In the genomic region with DNA sequence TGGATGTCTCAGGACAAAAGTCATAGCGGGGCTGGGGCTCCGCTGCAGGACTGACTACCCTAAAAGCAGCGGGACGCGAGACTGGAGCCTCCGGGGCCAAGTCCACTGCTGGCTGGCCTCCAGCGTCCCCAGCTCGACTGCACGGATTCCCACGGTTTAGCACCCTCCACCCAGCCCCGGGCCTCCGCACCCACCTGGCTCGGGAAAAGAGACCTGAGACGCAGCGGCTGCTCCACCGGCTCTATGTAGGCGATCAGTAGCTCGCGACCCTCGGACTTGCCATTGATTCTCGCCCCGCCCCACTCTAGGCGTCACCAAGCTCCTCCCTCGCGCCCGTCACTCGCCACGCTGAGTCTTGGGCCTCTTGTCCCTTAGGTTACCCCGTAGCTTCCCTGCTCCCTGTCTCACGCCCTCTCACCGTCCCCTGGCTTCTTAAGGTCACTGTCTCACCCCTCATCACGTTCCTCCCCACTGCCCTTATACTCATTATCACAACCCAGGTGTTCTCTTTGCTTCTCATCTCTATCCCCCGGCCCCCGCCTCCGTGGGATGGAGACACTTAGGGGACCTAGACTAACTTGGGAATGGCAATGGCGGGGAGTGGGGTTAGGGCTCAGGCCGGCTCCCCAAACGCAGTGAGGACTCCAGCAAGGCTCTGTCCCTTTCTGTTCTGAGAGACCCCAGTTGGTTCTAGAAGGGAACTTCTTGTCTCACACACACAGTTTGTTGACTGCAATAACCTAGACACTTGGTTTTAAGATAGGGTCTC, we compare ENCODE assay signal across 8 mouse cellular contexts. TPM values are rescaled to one million over a fixed set of nuclear protein-coding genes. Genes with fewer than 3 reads are reported as not detected.
DNase-seq lines count a peak whose midpoint lies in the region; ATAC-seq and TF ChIP-seq lines count a peak whose summit lies in the region.

No protein-coding gene starts in this region.

- peak overlapping the region; percentile 97 for H3K4me3 ChIP-seq in gastrocnemius, adult 2 months
- peak overlapping the region; percentile 71 for H3K4me3 ChIP-seq in hindbrain, postnatal 0 days (ENCODE audit: low read length)

- peak overlapping the region; percentile 81 for H3K4me2 ChIP-seq in hindbrain, postnatal 0 days (ENCODE audit: low read depth, low read length)

- no peak for TF ChIP-seq CTCF in gastrocnemius, adult 2 months (IDR thresholded peaks at IDR 0.05)
- TF ChIP-seq CTCF in hindbrain, postnatal 0 days (IDR thresholded peaks at IDR 0.05; ENCODE audit: low read depth): no peak

- H3K27ac ChIP-seq in gastrocnemius, adult 2 months: peak overlapping the region; percentile 93
- peak overlapping the region; percentile 69; the same call in 1 of the 2 replicates for H3K27ac ChIP-seq in hindbrain, postnatal 0 days

- no peaks in the 10 kb centered on the region for H3K4me1 ChIP-seq in hindbrain, postnatal 0 days (ENCODE audit: insufficient read depth, low read length)

- H3K27me3 ChIP-seq in hindbrain, postnatal 0 days (ENCODE audit: insufficient read depth, low read length): no peaks in the 10 kb centered on the region

- intact Hi-C loops in gastrocnemius, adult 2 months (cut with DNase I): loop anchor here (2.0 kb wide), 1 partner anchor 93 kb away; the partner anchor contains the start of genes Cdc26 and Prpf4

- H3K9me3 ChIP-seq in hindbrain, postnatal 0 days (ENCODE audit: low read length): no peaks in the 10 kb centered on the region

- H3K36me3 ChIP-seq in hindbrain, postnatal 0 days (ENCODE audit: insufficient read depth, low read length): peaks cover 8% of the 10 kb centered on the region; the same call in 1 of the 2 replicates

- H3K9ac ChIP-seq in hindbrain, postnatal 0 days (replicated peaks; ENCODE audit: low read length): peak overlapping the region; percentile 76

- DNase-seq in gastrocnemius, adult 2 months: peak; percentile 92
- DNase-seq in hindbrain, postnatal 0 days (ENCODE audit: low spot score): peak; percentile 94
- DNase-seq in left cerebral cortex, adult 8-10 months (ENCODE audit: low spot score in 2 of 2): peak; percentile 81 to 87
- DNase-seq in right cerebral cortex, adult 18-20 months: peak; percentile 92
- DNase-seq in urinary bladder, adult 2 months (ENCODE audit: low spot score): peak; percentile 77

- 2% methylated on average over 38 of the region's 38 CpGs for WGBS in hindbrain, postnatal 0 days

- peak; percentile 77 for ATAC-seq in activated CD4-positive, CD25-positive, alpha-beta regulatory T cell, adult 4 months
- peak; percentile 95 for ATAC-seq in common myeloid progenitor, adult 5-6 weeks (replicated peaks; ENCODE audit: low read depth, poor library complexity, severe bottlenecking)
- peak; percentile 96 for ATAC-seq in hindbrain, postnatal 0 days
- ATAC-seq in megakaryocyte, adult 5-6 weeks (ENCODE audit: poor library complexity, severe bottlenecking): peak; percentile 97

RNA-seq across cellular contexts. Expression of gene Hdhd3, which starts 1.1 kb away (rescaled TPM):
- polyA plus RNA-seq in activated CD4-positive, CD25-positive, alpha-beta regulatory T cell, adult 4 months (2017; shearing (Covaris generic)): 1 to 10 TPM; 1.1 to 2.4 TPM
- total RNA-seq in common myeloid progenitor, adult 5-6 weeks (2017): 4.3 TPM in 1 of 2 replicates, not detected in the other
- total RNA-seq in gastrocnemius, adult 2 months (2021): 1 to 10 TPM; 1.3 to 1.6 TPM
- 4.1 and 5.1 TPM in 2 replicates for total RNA-seq in hindbrain, postnatal 0 days (2014; rRNA removed)
- 5.8 and 6.8 TPM in 2 replicates for polyA plus RNA-seq in hindbrain, postnatal 0 days (2015; fragmentation: Nextera tagmentation; extraction: Ambion mirVana)
- total RNA-seq in left cerebral cortex, adult 8-10 months (2022): 1 to 10 TPM; 7.8 to 9.6 (median 9.5) TPM
- 0.14 TPM in 1 of 2 replicates, not detected in the other for total RNA-seq in megakaryocyte, adult 5-6 weeks (2015)
- total RNA-seq in megakaryocyte, adult 5-6 weeks (2017): not detected in 2 replicates
- polyA plus RNA-seq in urinary bladder, adult 2 months (2012; rRNA removed): 6.6 and 6.7 TPM in 2 replicates

RNA-seq across cellular contexts. Expression of gene Alad, which starts 17.6 kb away (rescaled TPM):
- 10 to 100 TPM; 68.8 to 82.3 TPM for polyA plus RNA-seq in activated CD4-positive, CD25-positive, alpha-beta regulatory T cell, adult 4 months (2017; shearing (Covaris generic))
- total RNA-seq in common myeloid progenitor, adult 5-6 weeks (2017): 38.6 and 54.8 TPM in 2 replicates
- 10 to 100 TPM; 21.7 to 32.8 TPM for total RNA-seq in gastrocnemius, adult 2 months (2021)
- total RNA-seq in hindbrain, postnatal 0 days (2014; rRNA removed): 50.4 and 50.9 TPM in 2 replicates
- 69.3 and 70.5 TPM in 2 replicates for polyA plus RNA-seq in hindbrain, postnatal 0 days (2015; fragmentation: Nextera tagmentation; extraction: Ambion mirVana)
- total RNA-seq in left cerebral cortex, adult 8-10 months (2022): 10 to 100 TPM; 35.5 to 39.6 (median 36.9) TPM
- total RNA-seq in megakaryocyte, adult 5-6 weeks (2015): 12.5 and 16.9 TPM in 2 replicates
- total RNA-seq in megakaryocyte, adult 5-6 weeks (2017): 5.1 and 9.2 TPM in 2 replicates
- polyA plus RNA-seq in urinary bladder, adult 2 months (2012; rRNA removed): 32.0 and 34.9 TPM in 2 replicates

RNA-seq across cellular contexts. Expression of gene Bspry, which starts 22.3 kb away (rescaled TPM):
- 1 to 10 TPM; 1.0 to 2.1 TPM for polyA plus RNA-seq in activated CD4-positive, CD25-positive, alpha-beta regulatory T cell, adult 4 months (2017; shearing (Covaris generic))
- 0.27 TPM in 1 of 2 replicates, not detected in the other for total RNA-seq in common myeloid progenitor, adult 5-6 weeks (2017)
- total RNA-seq in gastrocnemius, adult 2 months (2021): not detected
- total RNA-seq in hindbrain, postnatal 0 days (2014; rRNA removed): 0.37 and 2.0 TPM in 2 replicates
- 0.95 and 0.96 TPM in 2 replicates for polyA plus RNA-seq in hindbrain, postnatal 0 days (2015; fragmentation: Nextera tagmentation; extraction: Ambion mirVana)
- total RNA-seq in left cerebral cortex, adult 8-10 months (2022): under 1 TPM in 3 of 4 experiments, not detected in 1; 0.32 to 0.61 (median 0.41) TPM
- 0.57 TPM in 1 of 2 replicates, not detected in the other for total RNA-seq in megakaryocyte, adult 5-6 weeks (2015)
- 0.08 and 0.18 TPM in 2 replicates for total RNA-seq in megakaryocyte, adult 5-6 weeks (2017)
- 14.2 and 17.5 TPM in 2 replicates for polyA plus RNA-seq in urinary bladder, adult 2 months (2012; rRNA removed)

RNA-seq across cellular contexts. Expression of gene Pole3, which starts 22.7 kb away (rescaled TPM):
- polyA plus RNA-seq in activated CD4-positive, CD25-positive, alpha-beta regulatory T cell, adult 4 months (2017; shearing (Covaris generic)): 10 to 100 TPM; 31.6 to 33.3 TPM
- 84.0 and 97.3 TPM in 2 replicates for total RNA-seq in common myeloid progenitor, adult 5-6 weeks (2017)
- total RNA-seq in gastrocnemius, adult 2 months (2021): 10 to 100 TPM; 15.5 to 18.5 TPM
- total RNA-seq in hindbrain, postnatal 0 days (2014; rRNA removed): 19.0 and 25.1 TPM in 2 replicates
- polyA plus RNA-seq in hindbrain, postnatal 0 days (2015; fragmentation: Nextera tagmentation; extraction: Ambion mirVana): 66.5 and 70.0 TPM in 2 replicates
- 10 to 100 TPM; 27.6 to 29.5 (median 28.3) TPM for total RNA-seq in left cerebral cortex, adult 8-10 months (2022)
- total RNA-seq in megakaryocyte, adult 5-6 weeks (2015): 22.8 and 22.9 TPM in 2 replicates
- 28.6 and 38.4 TPM in 2 replicates for total RNA-seq in megakaryocyte, adult 5-6 weeks (2017)
- 32.1 and 33.0 TPM in 2 replicates for polyA plus RNA-seq in urinary bladder, adult 2 months (2012; rRNA removed)

RNA-seq across cellular contexts. Expression of gene 4933430I17Rik, which starts 23.0 kb away (rescaled TPM):
- under 1 TPM; 0.25 to 0.62 TPM for polyA plus RNA-seq in activated CD4-positive, CD25-positive, alpha-beta regulatory T cell, adult 4 months (2017; shearing (Covaris generic))
- 0.41 TPM in 1 of 2 replicates, not detected in the other for total RNA-seq in common myeloid progenitor, adult 5-6 weeks (2017)
- under 1 TPM in 1 of 2 experiments, not detected in 1; 0.17 TPM for total RNA-seq in gastrocnemius, adult 2 months (2021)
- 1.0 TPM in 1 of 2 replicates, not detected in the other for total RNA-seq in hindbrain, postnatal 0 days (2014; rRNA removed)
- polyA plus RNA-seq in hindbrain, postnatal 0 days (2015; fragmentation: Nextera tagmentation; extraction: Ambion mirVana): 0.74 and 0.83 TPM in 2 replicates
- under 1 TPM; 0.35 to 0.73 (median 0.44) TPM for total RNA-seq in left cerebral cortex, adult 8-10 months (2022)
- 0.31 TPM in 1 of 2 replicates, not detected in the other for total RNA-seq in megakaryocyte, adult 5-6 weeks (2015)
- total RNA-seq in megakaryocyte, adult 5-6 weeks (2017): 0.26 TPM in 1 of 2 replicates, not detected in the other
- 0.21 and 0.24 TPM in 2 replicates for polyA plus RNA-seq in urinary bladder, adult 2 months (2012; rRNA removed)

Comparison
In these comparisons a context has a peak if more than half of its experiments do, and no peak if none do; other contexts are left out.
1. Peak in every context shown above with its lines: DNase-seq, ATAC-seq, H3K4me3 ChIP-seq and H3K27ac ChIP-seq.